Mouse (Mus musculus): ENCODE results near the gene Vps8. TPM values are rescaled to one million over a fixed set of nuclear protein-coding genes. Genes with fewer than 3 reads are reported as not detected.

Vps8 gene
- polyA plus RNA-seq, 1 experiment from 2014 or later: 16.3 TPM

GRCm38 (mm10) chr16:21604354-21604753, 181.4 kb downstream of the Vps8 start:
- ATAC-seq (ENCODE audit: insufficient number of reproducible peaks, insufficient read depth, low FRiP score, low TSS enrichment, low read depth): no peak
- Histone ChIP-seq H3K9me3 (no peaks in the 10 kb centered on the region), H3K4me3 (replicated peaks) (no peak overlapping the region), H3K27ac (no peak overlapping the region), H3K36me3 (no peaks in the 10 kb centered on the region), H3K4me1 (replicated peaks) (no peaks in the 10 kb centered on the region), H3K27me3 (no peaks in the 10 kb centered on the region), H3K9ac (replicated peaks) (no peak overlapping the region), H3K4me2 (no peak overlapping the region)
- 71% methylated on average over 6 of the region's 6 CpGs for WGBS

DNA sequence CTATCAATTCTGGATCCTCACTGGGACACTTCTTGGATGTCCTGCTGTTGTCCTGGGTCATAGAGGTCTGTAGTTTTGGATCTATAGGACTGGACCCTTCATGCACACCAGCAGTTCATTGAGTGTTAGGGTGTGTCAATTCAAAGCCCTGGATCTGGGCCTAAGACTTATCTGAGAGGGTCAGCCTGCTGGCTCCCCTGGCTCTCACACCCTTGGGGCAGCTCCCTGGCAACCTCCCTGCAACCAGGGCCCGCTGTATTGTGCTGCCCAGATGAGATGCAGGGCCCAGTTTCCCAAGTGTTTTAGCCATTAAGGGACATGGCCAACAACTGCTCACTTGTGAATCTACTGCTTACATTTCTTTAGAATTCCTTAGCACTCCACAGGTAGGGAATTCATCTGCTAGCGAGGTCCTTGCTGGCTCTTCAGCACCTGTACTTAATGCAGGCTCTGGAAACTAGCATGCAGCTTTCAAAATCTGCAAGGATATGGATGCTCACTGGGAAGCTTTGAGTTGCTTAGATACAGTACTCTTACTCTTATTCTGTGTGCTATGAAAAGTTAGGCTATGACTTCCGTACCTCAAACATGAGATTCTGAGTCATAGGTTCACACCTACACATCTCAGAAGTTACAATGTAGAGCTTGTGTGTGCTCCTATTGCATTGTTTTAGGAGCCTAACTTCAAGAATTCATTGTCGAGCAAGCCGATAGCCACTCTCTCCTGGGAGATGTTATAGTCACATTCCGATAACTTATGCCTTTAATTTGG, 183.5 kb downstream of the Vps8 start:
- Histone ChIP-seq H3K4me1 (replicated peaks) (no peaks in the 10 kb centered on the region), H3K27me3 (no peaks in the 10 kb centered on the region), H3K36me3 (no peaks in the 10 kb centered on the region), H3K4me3 (replicated peaks) (no peak overlapping the region), H3K9me3 (no peaks in the 10 kb centered on the region), H3K4me2 (no peak overlapping the region), H3K9ac (replicated peaks) (no peak overlapping the region), H3K27ac (no peak overlapping the region)
- ATAC-seq (ENCODE audit: insufficient number of reproducible peaks, insufficient read depth, low FRiP score, low TSS enrichment, low read depth): no peak
- 88% methylated on average over 6 of the region's 6 CpGs for WGBS

DNA sequence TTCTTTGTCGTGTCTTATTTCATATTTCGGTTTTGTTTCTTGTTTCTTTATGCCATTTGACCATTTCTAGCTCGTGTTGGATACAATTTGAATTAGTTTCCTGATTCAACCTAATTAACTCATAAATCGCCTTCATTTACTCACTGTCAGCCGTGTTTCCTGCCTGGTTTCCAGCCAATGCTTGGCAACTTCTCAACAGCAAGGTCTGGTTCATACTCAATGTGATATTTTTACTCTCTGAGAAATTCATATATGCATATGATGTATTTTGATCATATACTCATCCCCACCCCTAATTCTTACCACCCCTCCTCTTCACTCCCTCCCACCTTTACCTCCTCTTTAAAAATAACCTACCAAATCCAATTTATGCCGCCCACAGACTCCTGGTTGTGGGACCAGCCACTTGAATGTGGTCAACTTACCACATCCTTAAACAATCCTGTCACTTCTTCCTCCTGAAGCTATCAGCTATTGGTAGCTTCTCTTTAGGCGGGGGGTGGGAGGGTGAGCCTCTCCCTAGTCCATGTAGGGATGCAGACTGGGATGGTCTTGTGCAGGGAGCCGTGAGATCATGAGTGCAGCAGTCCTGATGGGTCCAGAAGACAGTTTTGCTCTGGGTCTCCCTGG, 184.2 kb downstream of the Vps8 start:
- Histone ChIP-seq H3K27me3 (no peaks in the 10 kb centered on the region), H3K9me3 (no peaks in the 10 kb centered on the region), H3K4me3 (replicated peaks) (no peak overlapping the region), H3K27ac (no peak overlapping the region), H3K4me2 (no peak overlapping the region), H3K4me1 (replicated peaks) (no peaks in the 10 kb centered on the region), H3K36me3 (no peaks in the 10 kb centered on the region), H3K9ac (replicated peaks) (no peak overlapping the region)
- WGBS: 81% methylated on average over 8 of the region's 8 CpGs
- no peak for ATAC-seq (ENCODE audit: insufficient number of reproducible peaks, insufficient read depth, low FRiP score, low TSS enrichment, low read depth)

DNA sequence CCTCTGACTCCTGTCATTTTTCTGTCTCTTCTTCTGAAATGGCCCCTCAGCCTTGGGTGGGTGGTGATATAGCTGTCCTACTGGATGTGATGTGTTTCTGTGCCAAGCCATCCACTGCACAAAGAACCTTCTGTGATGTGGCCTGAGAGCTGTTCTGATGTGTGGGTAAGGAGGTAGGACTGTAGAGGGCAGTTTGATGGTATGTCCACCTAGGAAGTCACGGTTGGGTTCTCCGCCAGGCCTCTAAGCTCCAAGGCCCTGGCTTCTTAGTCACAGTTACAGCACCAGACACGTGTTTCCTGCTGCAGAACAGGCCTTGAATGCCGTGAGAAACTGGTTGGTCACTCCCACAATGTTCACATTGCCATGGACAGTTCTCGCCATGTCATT, 184.7 kb downstream of the Vps8 start:
- Histone ChIP-seq H3K4me3 (replicated peaks) (no peak overlapping the region), H3K9ac (replicated peaks) (no peak overlapping the region), H3K36me3 (no peaks in the 10 kb centered on the region), H3K27me3 (no peaks in the 10 kb centered on the region), H3K4me1 (replicated peaks) (no peaks in the 10 kb centered on the region), H3K27ac (no peak overlapping the region), H3K4me2 (no peak overlapping the region), H3K9me3 (no peaks in the 10 kb centered on the region)
- no peak for ATAC-seq (ENCODE audit: insufficient number of reproducible peaks, insufficient read depth, low FRiP score, low TSS enrichment, low read depth)
- 75% methylated on average over 5 of the region's 5 CpGs for WGBS

DNA sequence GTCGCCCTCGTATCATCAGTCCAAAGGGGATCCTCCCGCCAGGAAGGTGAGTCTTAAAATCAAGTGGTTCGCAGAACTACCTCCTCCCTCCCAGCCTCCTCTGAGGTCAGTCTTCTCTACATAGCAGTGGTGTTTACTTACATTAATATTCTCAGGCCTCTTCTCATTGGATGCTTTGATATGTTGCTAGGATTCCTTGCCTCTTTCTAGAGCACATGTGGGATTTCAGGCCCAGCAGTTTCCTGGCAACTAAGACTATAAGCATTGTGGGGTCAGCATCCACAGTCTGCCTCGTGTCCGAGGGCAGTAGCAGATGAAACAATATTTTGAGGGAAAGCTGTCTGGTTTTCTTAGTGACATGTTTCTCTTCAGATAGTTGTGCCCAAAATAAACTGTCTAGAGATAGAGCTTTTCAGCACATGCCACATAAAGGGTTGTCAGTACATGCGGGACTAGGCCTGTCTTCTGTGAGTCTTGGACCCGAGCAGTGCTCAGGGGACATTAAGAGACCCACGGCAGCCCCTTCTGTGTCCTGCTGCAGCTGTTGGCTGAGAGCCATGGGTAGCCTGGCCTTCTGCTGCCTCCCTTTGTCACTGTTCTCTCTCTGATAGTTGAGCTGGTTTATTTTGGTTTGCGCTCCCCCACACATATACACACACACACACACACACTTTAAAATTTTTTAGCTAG, 185.4 kb downstream of the Vps8 start:
- ATAC-seq (ENCODE audit: insufficient number of reproducible peaks, insufficient read depth, low FRiP score, low TSS enrichment, low read depth): no peak
- H3K9ac ChIP-seq (replicated peaks): no peak overlapping the region
- H3K36me3 ChIP-seq: no peaks in the 10 kb centered on the region
- H3K4me3 ChIP-seq (replicated peaks): no peak overlapping the region
- H3K27me3 ChIP-seq: no peaks in the 10 kb centered on the region
- H3K4me1 ChIP-seq (replicated peaks): no peaks in the 10 kb centered on the region
- no peak overlapping the region for H3K4me2 ChIP-seq
- 79% methylated on average over 10 of the region's 10 CpGs for WGBS
- 0 out of 2 replicates have a peak overlapping the region, but pooled peaks have one; percentile 17 for H3K27ac ChIP-seq
- no peaks in the 10 kb centered on the region for H3K9me3 ChIP-seq

GRCm38 (mm10) chr16:21610473-21610872, 187.6 kb downstream of the Vps8 start:
- no peaks in the 10 kb centered on the region for H3K9me3 ChIP-seq
- WGBS: 84% methylated on average over 4 of the region's 4 CpGs

GRCm38 (mm10) chr16:21615802-21616201, 192.9 kb downstream of the Vps8 start:
- Histone ChIP-seq H3K4me3 (replicated peaks) (no peak overlapping the region), H3K27ac (no peak overlapping the region)
- ATAC-seq (ENCODE audit: insufficient number of reproducible peaks, insufficient read depth, low FRiP score, low TSS enrichment, low read depth): no peak

More at GRCm38 (mm10) chr16:21610473-21610872, 187.6 kb downstream of the Vps8 start:
- Histone ChIP-seq H3K4me2 (no peak overlapping the region), H3K36me3 (no peaks in the 10 kb centered on the region), H3K27ac (no peak overlapping the region), H3K9ac (replicated peaks) (no peak overlapping the region), H3K4me1 (replicated peaks) (no peaks in the 10 kb centered on the region), H3K4me3 (replicated peaks) (no peak overlapping the region), H3K27me3 (no peaks in the 10 kb centered on the region)
- no peak for ATAC-seq (ENCODE audit: insufficient number of reproducible peaks, insufficient read depth, low FRiP score, low TSS enrichment, low read depth)

DNA sequence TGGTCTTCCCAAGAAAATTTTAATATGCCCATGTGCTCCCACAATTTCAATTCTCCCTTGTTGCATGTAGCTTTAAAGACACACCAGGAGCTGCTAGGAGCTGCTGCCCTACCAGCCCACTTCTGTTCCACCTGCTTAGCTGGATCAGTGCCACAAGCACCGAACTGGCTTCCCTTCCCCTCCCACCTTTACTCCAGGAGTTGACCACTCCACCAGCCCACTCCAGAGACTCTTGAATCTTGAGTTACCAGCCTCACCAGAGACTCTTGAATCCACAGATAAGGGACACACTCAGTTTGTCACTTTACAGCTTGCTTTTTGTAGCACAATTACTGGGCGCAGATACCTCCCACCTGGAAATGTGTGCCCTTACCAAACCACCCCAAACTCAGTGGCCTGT, 197.7 kb downstream of the Vps8 start:
- no peak for ATAC-seq (ENCODE audit: insufficient number of reproducible peaks, insufficient read depth, low FRiP score, low TSS enrichment, low read depth)
- Histone ChIP-seq H3K4me3 (replicated peaks) (no peak overlapping the region), H3K27me3 (no peaks in the 10 kb centered on the region), H3K9ac (replicated peaks) (no peak overlapping the region), H3K36me3 (no peaks in the 10 kb centered on the region), H3K27ac (no peak overlapping the region), H3K9me3 (no peaks in the 10 kb centered on the region), H3K4me2 (no peak overlapping the region), H3K4me1 (replicated peaks) (no peaks in the 10 kb centered on the region)
- 85% methylated on average over 2 of the region's 2 CpGs for WGBS

More at GRCm38 (mm10) chr16:21615802-21616201, 192.9 kb downstream of the Vps8 start:
- H3K4me1 ChIP-seq (replicated peaks): no peaks in the 10 kb centered on the region
- no peaks in the 10 kb centered on the region for H3K36me3 ChIP-seq
- no peaks in the 10 kb centered on the region for H3K9me3 ChIP-seq
- H3K9ac ChIP-seq (replicated peaks): no peak overlapping the region
- H3K27me3 ChIP-seq: no peaks in the 10 kb centered on the region
- H3K4me2 ChIP-seq: no peak overlapping the region
- WGBS: 55% methylated on average over 7 of the region's 7 CpGs

DNA sequence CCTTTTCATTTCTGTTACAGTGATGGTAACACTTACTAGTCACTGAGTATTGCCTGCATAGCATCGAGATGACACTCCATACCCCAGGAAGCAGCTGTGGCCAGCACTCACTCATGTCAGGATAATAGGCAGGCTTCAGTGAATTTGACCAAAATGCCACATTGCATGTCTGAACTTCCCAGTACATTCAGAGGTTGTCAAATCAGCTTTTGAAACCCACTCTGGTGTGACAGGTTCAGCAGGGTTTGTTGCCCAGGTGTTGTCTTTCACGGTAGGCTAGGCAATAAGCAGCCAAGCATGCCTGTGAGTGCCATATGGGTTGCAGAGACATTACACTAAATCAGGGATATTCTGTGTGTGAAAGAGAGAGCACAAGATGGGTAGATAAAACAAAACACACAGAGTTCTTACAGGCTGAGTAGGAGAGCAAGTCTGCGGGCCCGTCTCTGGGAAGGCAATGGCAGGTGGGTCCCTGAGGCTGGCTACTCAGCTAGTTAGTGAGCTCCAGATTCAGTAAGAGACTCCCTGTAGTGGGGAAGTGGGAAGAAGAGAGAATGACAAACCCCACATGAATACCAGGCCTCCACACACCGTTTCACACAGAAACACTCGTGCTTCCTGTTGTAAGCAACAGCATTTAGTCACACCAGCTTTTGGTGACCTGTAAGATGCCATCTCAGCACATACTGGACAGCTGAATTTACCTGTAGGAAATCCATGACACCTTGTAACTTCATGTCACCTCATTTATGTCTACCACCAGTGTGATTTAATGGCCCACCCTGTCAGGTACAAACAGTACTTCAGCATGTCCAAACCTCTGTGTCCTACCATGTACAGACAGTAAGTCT, 203.1 kb downstream of the Vps8 start:
- Histone ChIP-seq H3K4me1 (replicated peaks) (peaks cover 11% of the 10 kb centered on the region), H3K9me3 (no peaks in the 10 kb centered on the region), H3K4me2 (no peak overlapping the region), H3K9ac (replicated peaks) (no peak overlapping the region), H3K27me3 (no peaks in the 10 kb centered on the region), H3K36me3 (no peaks in the 10 kb centered on the region), H3K27ac (no peak overlapping the region), H3K4me3 (replicated peaks) (no peak overlapping the region)
- no peak for ATAC-seq (ENCODE audit: insufficient number of reproducible peaks, insufficient read depth, low FRiP score, low TSS enrichment, low read depth)
- 79% methylated on average over 6 of the region's 6 CpGs for WGBS

DNA sequence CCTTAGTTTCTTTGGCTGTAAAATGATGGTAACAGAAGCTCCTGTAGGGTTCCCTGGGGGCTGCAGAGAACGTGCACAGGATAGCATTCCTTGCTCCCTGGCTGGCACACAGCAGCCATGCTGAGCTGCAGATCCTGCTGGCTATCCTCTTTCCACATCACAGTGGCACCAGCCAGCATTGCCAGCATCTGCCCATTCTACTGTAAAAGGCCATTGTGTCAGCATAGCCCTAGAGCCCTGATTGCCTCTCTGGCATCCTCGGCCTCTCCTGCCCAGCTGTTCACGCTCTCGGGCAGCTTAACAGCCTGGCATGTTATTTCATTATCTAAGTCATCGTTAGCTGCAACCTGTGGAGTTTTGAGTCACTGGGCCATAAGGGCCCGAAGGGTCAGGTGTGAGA, 204.3 kb downstream of the Vps8 start:
- Histone ChIP-seq H3K36me3 (no peaks in the 10 kb centered on the region), H3K4me2 (no peak overlapping the region), H3K27me3 (no peaks in the 10 kb centered on the region), H3K9ac (replicated peaks) (no peak overlapping the region), H3K4me3 (replicated peaks) (no peak overlapping the region), H3K4me1 (replicated peaks) (peaks cover 11% of the 10 kb centered on the region), H3K9me3 (no peaks in the 10 kb centered on the region), H3K27ac (no peak overlapping the region)
- 44% methylated on average over 6 of the region's 6 CpGs for WGBS
- no peak for ATAC-seq (ENCODE audit: insufficient number of reproducible peaks, insufficient read depth, low FRiP score, low TSS enrichment, low read depth)

Measured in limb, embryonic 12.5 days (tissue).